Mouse (Mus musculus): ENCODE data around the gene Il17rd. TPM values are rescaled to one million over a fixed set of nuclear protein-coding genes. Genes with fewer than 3 reads are reported as not detected.

The Il17rd gene
- polyA plus RNA-seq, 1 experiment from 2014 or later: 1.9 TPM

- WGBS: 8% methylated on average over 9 of the region's 9 CpGs
- H3K27ac ChIP-seq: peak overlapping the region; percentile 49
- no peak for ATAC-seq
These were observed 11.3 kb downstream of the Il17rd start for GRCm38 (mm10) chr14:27050043-27050442.

GRCm38 (mm10) chr14:27050560-27051510 is 12.1 kb downstream of the Il17rd start:
- peak overlapping the region; percentile 49 for H3K27ac ChIP-seq
- no peak overlapping the region; the same call in 1 of the 2 replicates for H3K9ac ChIP-seq
- H3K36me3 ChIP-seq (ENCODE audit: poor library complexity, severe bottlenecking): no peaks in the 10 kb centered on the region
- no peaks in the 10 kb centered on the region; the same call in 1 of the 2 replicates for H3K9me3 ChIP-seq (replicated peaks)
- 11% methylated on average over 18 of the region's 18 CpGs for WGBS
- peaks cover 9% of the 10 kb centered on the region for H3K27me3 ChIP-seq
- H3K4me3 ChIP-seq: no peak overlapping the region
- ATAC-seq: peak; percentile 65; the same call in 1 of the 2 replicates
- peak overlapping the region; percentile 33 for H3K4me2 ChIP-seq
- peaks cover 35% of the 10 kb centered on the region for H3K4me1 ChIP-seq

More at GRCm38 (mm10) chr14:27050043-27050442, 11.3 kb downstream of the Il17rd start:
- Histone ChIP-seq H3K4me3 (no peak overlapping the region), H3K36me3 (ENCODE audit: poor library complexity, severe bottlenecking) (no peaks in the 10 kb centered on the region), H3K9ac (no peak overlapping the region), H3K27me3 (peaks cover 9% of the 10 kb centered on the region), H3K9me3 (replicated peaks) (no peaks in the 10 kb centered on the region; the same call in 1 of the 2 replicates), H3K4me1 (peaks cover 37% of the 10 kb centered on the region), H3K4me2 (no peak overlapping the region)

- H3K9ac ChIP-seq: no peak overlapping the region
- no peaks in the 10 kb centered on the region for H3K36me3 ChIP-seq (ENCODE audit: poor library complexity, severe bottlenecking)
- 37% methylated on average over 5 of the region's 5 CpGs for WGBS
- peak overlapping the region; percentile 49 for H3K27ac ChIP-seq
- no peak for ATAC-seq
- peaks cover 9% of the 10 kb centered on the region for H3K27me3 ChIP-seq
- H3K4me2 ChIP-seq: no peak overlapping the region
- H3K9me3 ChIP-seq (replicated peaks): no peaks in the 10 kb centered on the region; the same call in 1 of the 2 replicates
- H3K4me3 ChIP-seq: no peak overlapping the region
- peaks cover 35% of the 10 kb centered on the region for H3K4me1 ChIP-seq
These were observed 12.8 kb downstream of the Il17rd start for GRCm38 (mm10) chr14:27051511-27051895.

- Histone ChIP-seq H3K4me2 (no peak overlapping the region), H3K27me3 (0 out of 2 replicates have a peak, but pooled peaks cover 6% of the 10 kb centered on the region)
- WGBS: 56% methylated on average over 13 of the region's 13 CpGs
These were observed 19.9 kb downstream of the Il17rd start for GRCm38 (mm10) chr14:27058535-27059223.

GRCm38 (mm10) chr14:27059224-27059558 is 20.4 kb downstream of the Il17rd start:
- H3K4me1 ChIP-seq: no peaks in the 10 kb centered on the region
- H3K4me3 ChIP-seq: no peak overlapping the region
- H3K27ac ChIP-seq: no peak overlapping the region
- H3K27me3 ChIP-seq: 0 out of 2 replicates have a peak, but pooled peaks cover 6% of the 10 kb centered on the region
- no peak for ATAC-seq
- 61% methylated on average over 8 of the region's 8 CpGs for WGBS
- H3K36me3 ChIP-seq (ENCODE audit: poor library complexity, severe bottlenecking): no peaks in the 10 kb centered on the region
- no peak overlapping the region for H3K4me2 ChIP-seq
- no peak overlapping the region for H3K9ac ChIP-seq
- no peaks in the 10 kb centered on the region for H3K9me3 ChIP-seq (replicated peaks)

More at GRCm38 (mm10) chr14:27058535-27059223, 19.9 kb downstream of the Il17rd start:
- Histone ChIP-seq H3K27ac (no peak overlapping the region), H3K9me3 (replicated peaks) (no peaks in the 10 kb centered on the region; the same call in 1 of the 2 replicates), H3K4me3 (no peak overlapping the region), H3K4me1 (no peaks in the 10 kb centered on the region), H3K9ac (no peak overlapping the region), H3K36me3 (ENCODE audit: poor library complexity, severe bottlenecking) (no peaks in the 10 kb centered on the region)
- ATAC-seq: no peak

- Histone ChIP-seq H3K4me1 (peaks cover 25% of the 10 kb centered on the region), H3K4me3 (no peak overlapping the region), H3K4me2 (no peak overlapping the region), H3K9ac (no peak overlapping the region), H3K36me3 (ENCODE audit: poor library complexity, severe bottlenecking) (no peaks in the 10 kb centered on the region), H3K27me3 (no peaks in the 10 kb centered on the region), H3K9me3 (replicated peaks) (no peaks in the 10 kb centered on the region), H3K27ac (no peak overlapping the region)
- WGBS: 63% methylated on average over 1 of the region's 1 CpGs
- no peak for ATAC-seq
These were observed 24.6 kb downstream of the Il17rd start for GRCm38 (mm10) chr14:27063338-27063737.

GRCm38 (mm10) chr14:27066171-27066929 is 27.6 kb downstream of the Il17rd start:
- H3K4me3 ChIP-seq: no peak overlapping the region
- WGBS: 5% methylated on average over 9 of the region's 9 CpGs
- peak overlapping the region; percentile 32 for H3K4me2 ChIP-seq
- no peaks in the 10 kb centered on the region for H3K27me3 ChIP-seq
- no peaks in the 10 kb centered on the region for H3K36me3 ChIP-seq (ENCODE audit: poor library complexity, severe bottlenecking)
- no peak overlapping the region for H3K9ac ChIP-seq
- peak; percentile 67; the same call in 1 of the 2 replicates for ATAC-seq
- peaks cover 45% of the 10 kb centered on the region for H3K4me1 ChIP-seq
- H3K27ac ChIP-seq: peak overlapping the region; percentile 40; the same call in 1 of the 2 replicates
- H3K9me3 ChIP-seq (replicated peaks): no peaks in the 10 kb centered on the region

GRCm38 (mm10) chr14:27067866-27068271 is 29.1 kb downstream of the Il17rd start:
- H3K27me3 ChIP-seq: no peaks in the 10 kb centered on the region
- H3K9me3 ChIP-seq (replicated peaks): no peaks in the 10 kb centered on the region
- H3K36me3 ChIP-seq (ENCODE audit: poor library complexity, severe bottlenecking): no peaks in the 10 kb centered on the region
- H3K4me1 ChIP-seq: peaks cover 54% of the 10 kb centered on the region
- WGBS: 23% methylated on average over 6 of the region's 6 CpGs
- no peak overlapping the region for H3K4me2 ChIP-seq
- peak; percentile 65 for ATAC-seq
- H3K4me3 ChIP-seq: no peak overlapping the region
- H3K27ac ChIP-seq: peak overlapping the region; percentile 12
- H3K9ac ChIP-seq: no peak overlapping the region

GRCm38 (mm10) chr14:27069434-27070097 is 30.8 kb downstream of the Il17rd start:
- no peak overlapping the region for H3K4me2 ChIP-seq
- 43% methylated on average over 8 of the region's 8 CpGs for WGBS
- no peaks in the 10 kb centered on the region for H3K36me3 ChIP-seq (ENCODE audit: poor library complexity, severe bottlenecking)
- H3K4me1 ChIP-seq: peaks cover 54% of the 10 kb centered on the region
- no peaks in the 10 kb centered on the region for H3K9me3 ChIP-seq (replicated peaks)
- H3K4me3 ChIP-seq: no peak overlapping the region
- ATAC-seq: no peak
- no peak overlapping the region for H3K27ac ChIP-seq
- no peak overlapping the region for H3K9ac ChIP-seq
- H3K27me3 ChIP-seq: no peaks in the 10 kb centered on the region

GRCm38 (mm10) chr14:27070128-27070527 is 31.4 kb downstream of the Il17rd start:
- H3K4me3 ChIP-seq: no peak overlapping the region
- WGBS: 56% methylated on average over 3 of the region's 3 CpGs
- no peak for ATAC-seq
- H3K4me1 ChIP-seq: peaks cover 55% of the 10 kb centered on the region
- no peak overlapping the region for H3K9ac ChIP-seq
- no peaks in the 10 kb centered on the region for H3K36me3 ChIP-seq (ENCODE audit: poor library complexity, severe bottlenecking)
- no peak overlapping the region for H3K4me2 ChIP-seq
- no peaks in the 10 kb centered on the region for H3K27me3 ChIP-seq
- H3K9me3 ChIP-seq (replicated peaks): no peaks in the 10 kb centered on the region
- H3K27ac ChIP-seq: no peak overlapping the region

GRCm38 (mm10) chr14:27070758-27071157 is 32.0 kb downstream of the Il17rd start:
- WGBS: 16% methylated on average over 9 of the region's 9 CpGs
- H3K9me3 ChIP-seq (replicated peaks): no peaks in the 10 kb centered on the region
- H3K4me1 ChIP-seq: peaks cover 56% of the 10 kb centered on the region

More at GRCm38 (mm10) chr14:27070758-27071157, 32.0 kb downstream of the Il17rd start:
- no peaks in the 10 kb centered on the region for H3K27me3 ChIP-seq
- no peaks in the 10 kb centered on the region for H3K36me3 ChIP-seq (ENCODE audit: poor library complexity, severe bottlenecking)
- H3K27ac ChIP-seq: no peak overlapping the region
- no peak for ATAC-seq
- no peak overlapping the region for H3K4me3 ChIP-seq
- no peak overlapping the region for H3K9ac ChIP-seq
- H3K4me2 ChIP-seq: no peak overlapping the region
